Mouse (Mus musculus): Measurements from ENCODE around the gene Gatad2a.

Gatad2a gene

GRCm38 (mm10) chr8:69870003-69870765 is 126.0 kb downstream of the Gatad2a start:
- no peak for DNase-seq

GRCm38 (mm10) chr8:69867696-69868326 is 128.4 kb downstream of the Gatad2a start:
- DNase-seq = no peak

- no peak for DNase-seq
Measured at GRCm38 (mm10) chr8:69864180-69864579, 132.0 kb downstream of the Gatad2a start.

- no peak for DNase-seq
Measured at GRCm38 (mm10) chr8:69863387-69864020, 132.7 kb downstream of the Gatad2a start.

- DNase-seq = no peak
Measured at GRCm38 (mm10) chr8:69861251-69861650, 134.9 kb downstream of the Gatad2a start.

GRCm38 (mm10) chr8:69860807-69861206 is 135.4 kb downstream of the Gatad2a start:
- no peak for DNase-seq
